Mouse (Mus musculus): ENCODE results near the gene Ptchd1.

DNA sequence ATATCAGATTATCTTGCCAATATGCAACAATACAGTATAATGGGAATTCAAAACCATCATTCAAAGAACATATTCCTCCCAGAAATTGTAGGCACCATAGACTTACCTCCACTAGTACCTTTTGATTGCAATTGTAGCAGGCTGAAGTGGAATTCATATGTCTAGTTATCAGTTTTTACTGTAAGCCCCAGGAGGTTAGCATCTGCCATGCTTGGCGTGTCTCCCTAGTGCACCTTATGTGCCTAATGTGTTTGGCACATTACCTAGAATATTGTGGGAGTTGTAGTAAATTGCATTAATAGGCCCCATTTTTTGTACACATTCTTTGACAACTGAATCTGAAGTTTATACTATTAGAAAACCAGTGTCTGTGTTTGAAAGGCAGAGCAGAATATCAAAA is 34.4 kb upstream of the Ptchd1 start:
- TF ChIP-seq POLR2A (IDR thresholded peaks at IDR 0.05; ENCODE audit: insufficient read depth, low read length) (no peak), CTCF (IDR thresholded peaks at IDR 0.05; ENCODE audit: low read depth, low read length) (no peak), EP300 (IDR thresholded peaks at IDR 0.05; ENCODE audit: insufficient read depth, low read depth, low read length) (no peak)

Data from ES-Bruce4 (cell line).